Mouse (Mus musculus) CD4-positive, CD25-positive, alpha-beta regulatory T cell, adult 4 months (primary cell): Measurements from ENCODE around the gene Ptpdc1. TPM values are rescaled to one million over a fixed set of nuclear protein-coding genes. Genes with fewer than 3 reads are reported as not detected.

Source experiments
- ATAC-seq: one replicate; pipeline ENCODE4 v1.8.0; 2017
- polyA plus RNA-seq, 2 experiments: library from polyadenylated mRNA; unstranded; fragments of 100-300 nt; shearing (Covaris generic); gene quantifications; one replicate each; pipeline ENCODE4 v1.2.1; 2017

Gene Ptpdc1
- polyA plus RNA-seq, 2 experiments from 2014 or later = 0.79 to 1.6 TPM

DNA sequence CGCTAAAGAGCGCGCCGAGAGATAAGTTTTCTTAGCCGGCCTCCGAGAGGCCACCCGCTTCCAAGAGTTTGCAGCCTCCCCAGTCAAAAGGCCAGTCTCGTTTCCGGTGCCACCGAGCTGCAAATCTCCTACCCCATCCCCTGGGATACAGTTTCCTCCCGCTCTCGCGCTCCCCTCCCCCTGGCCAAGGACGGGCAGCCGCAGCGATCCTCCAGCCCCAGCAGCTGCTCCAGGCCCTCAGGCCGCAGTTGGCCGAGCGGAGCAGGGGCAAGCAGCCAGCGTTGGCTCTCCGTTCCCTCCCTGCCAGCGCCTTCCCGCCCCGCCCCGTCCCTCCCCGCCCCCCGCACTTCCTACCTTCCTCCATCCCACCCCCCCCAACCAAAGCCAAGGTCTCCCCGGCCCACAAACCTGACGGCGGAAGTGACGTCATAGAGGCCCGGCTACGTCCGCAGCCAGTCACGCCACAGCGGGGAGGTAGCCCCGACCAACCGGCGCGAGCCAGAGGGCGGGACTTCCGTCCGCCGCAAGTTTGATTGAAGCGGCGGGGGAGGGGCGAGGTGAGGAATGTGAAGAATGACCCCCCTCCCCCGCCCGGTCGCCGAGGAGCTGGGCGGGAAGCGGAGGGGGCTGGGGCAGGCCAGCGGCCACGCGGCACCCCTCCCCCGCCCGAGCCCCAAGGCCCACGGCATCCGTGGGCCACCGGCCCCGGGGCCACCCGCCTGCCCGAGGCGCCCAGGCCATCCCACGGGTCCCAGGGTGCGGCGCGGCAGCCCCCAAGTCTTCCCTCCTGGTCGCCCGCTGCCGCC, 79.8 kb downstream of the Ptpdc1 start:
- ATAC-seq = peak; percentile 74

DNA sequence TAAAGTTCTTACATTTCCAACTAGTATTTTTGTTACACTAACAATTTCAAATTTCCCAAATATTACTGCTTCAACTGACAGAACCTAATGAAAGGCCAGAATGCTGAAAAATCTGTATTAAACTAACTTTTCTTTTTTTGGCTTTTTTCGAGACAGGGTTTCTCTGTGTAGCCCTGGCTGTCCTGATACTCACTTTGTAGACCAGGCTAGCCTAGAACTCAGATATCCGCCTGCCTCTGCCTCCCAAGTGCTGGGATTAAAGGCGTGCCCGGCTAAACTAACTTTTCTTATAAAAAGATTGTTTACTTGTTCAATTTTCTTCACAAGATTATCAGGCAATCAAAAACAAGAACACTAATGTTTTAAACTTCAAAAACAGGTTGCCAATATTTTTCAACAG, 80.6 kb downstream of the Ptpdc1 start:
- ATAC-seq = no peak

DNA sequence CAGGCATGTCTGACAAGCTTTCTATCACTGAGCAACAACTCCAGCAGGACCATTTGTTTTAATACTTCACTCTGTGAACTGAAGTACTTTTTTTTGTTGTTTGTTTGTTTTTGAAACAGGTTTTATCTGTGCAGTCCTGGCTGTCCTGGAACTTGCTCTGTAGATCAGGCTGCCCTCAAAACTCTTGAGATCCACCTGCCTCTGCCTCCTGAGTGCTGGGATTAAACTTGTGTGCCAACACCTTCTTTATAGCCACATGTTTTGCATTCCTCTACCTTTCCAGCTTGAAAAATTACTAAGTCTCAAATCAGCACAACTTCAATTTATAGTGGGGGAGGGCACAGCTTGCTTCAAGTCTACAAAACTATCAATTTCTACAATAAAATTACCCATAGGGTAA, 81.1 kb downstream of the Ptpdc1 start:
- ATAC-seq = no peak

DNA sequence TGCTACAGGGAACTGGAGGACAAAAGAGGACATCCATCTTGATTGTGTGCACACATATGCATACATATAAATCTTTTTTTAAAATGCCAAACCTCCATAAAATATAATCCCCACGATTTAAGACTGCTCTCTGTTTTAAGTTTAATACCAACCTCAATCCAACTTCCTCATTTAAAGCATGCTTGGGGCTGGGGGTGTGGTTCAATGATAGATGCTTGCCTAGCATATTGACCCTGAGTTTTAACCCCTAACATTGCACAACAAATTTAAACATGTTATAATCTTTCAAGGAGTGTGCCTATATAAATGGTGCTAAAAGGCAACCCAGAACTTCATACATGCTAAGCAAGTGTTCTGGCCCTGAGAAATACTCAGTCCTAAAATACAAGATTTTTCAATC, 85.0 kb downstream of the Ptpdc1 start:
- ATAC-seq = no peak

DNA sequence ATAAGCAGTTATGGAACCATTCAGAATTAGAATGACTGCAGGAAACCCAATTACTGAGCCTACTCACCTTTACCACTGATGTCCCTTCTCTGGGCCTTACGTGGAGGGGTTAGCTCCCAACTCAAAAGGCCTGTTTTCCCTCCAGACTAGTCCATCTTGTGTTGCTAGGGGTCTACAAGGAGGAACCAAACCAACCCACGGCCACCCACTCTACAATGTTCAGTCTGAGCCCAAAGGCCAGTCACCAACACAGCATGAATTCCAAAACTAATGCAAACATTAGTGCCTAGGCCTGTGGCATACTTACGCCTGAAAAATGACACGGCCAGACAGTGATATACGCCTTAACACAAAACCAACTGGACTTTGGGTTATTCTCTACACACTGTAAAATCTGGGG, 92.0 kb downstream of the Ptpdc1 start:
- no peak for ATAC-seq

DNA sequence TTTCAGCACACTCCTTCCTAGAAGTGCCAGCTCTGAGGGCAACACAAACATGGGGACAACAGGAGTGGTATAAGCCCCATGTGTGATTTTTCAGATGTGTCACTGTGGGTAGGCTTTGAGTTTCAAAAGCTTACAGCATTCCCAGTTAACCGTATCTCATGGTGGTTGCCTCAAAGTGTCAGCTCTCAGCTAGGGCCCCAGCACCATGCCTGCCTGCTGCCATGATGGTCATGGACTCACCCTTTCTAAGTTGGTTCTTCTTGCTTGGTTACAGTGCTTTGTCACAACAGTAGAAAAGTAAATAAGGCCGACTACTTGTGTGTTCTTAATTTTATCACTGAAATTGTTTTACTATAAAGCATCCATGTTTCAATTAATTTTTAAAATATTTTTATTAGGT, 94.0 kb downstream of the Ptpdc1 start:
- ATAC-seq = no peak

DNA sequence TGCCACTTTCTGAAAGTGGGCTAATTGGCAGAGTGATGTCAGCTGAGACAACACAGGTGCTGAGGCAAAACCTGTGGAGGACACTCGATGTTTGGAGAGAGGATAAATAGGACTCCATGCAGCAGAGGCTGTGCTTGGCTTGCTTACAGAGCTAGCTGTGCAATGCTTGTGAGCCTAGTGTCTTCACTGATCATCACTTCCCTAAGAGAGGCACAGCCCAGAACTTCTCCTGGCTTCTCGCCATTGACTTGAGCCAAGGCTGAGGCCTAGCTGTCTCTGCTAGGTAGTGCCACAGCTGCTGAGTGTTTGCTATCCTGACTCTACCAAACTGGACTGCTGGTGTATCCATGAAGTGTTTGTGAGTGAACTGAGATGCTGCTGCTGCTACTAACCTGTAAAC, 94.8 kb downstream of the Ptpdc1 start:
- no peak for ATAC-seq

DNA sequence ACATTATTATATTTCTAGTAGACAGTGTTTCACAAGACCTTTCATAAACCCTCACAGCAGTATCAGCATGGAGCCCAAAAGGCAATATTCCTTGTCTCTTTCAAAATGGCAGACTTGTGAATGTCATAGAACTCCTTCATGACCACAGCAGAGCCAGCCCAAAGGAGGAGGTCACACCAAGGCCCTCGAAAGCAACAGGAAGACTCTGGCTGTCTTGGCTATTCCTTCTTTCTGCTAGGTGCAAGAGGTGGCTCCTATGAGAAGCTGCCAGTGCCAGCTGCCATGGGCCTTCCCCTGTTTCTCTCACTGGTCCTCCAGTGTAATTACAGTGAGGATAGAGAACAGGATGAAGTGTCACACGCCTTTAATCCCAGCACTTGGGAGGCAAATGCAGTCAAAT, 96.4 kb downstream of the Ptpdc1 start:
- no peak for ATAC-seq

DNA sequence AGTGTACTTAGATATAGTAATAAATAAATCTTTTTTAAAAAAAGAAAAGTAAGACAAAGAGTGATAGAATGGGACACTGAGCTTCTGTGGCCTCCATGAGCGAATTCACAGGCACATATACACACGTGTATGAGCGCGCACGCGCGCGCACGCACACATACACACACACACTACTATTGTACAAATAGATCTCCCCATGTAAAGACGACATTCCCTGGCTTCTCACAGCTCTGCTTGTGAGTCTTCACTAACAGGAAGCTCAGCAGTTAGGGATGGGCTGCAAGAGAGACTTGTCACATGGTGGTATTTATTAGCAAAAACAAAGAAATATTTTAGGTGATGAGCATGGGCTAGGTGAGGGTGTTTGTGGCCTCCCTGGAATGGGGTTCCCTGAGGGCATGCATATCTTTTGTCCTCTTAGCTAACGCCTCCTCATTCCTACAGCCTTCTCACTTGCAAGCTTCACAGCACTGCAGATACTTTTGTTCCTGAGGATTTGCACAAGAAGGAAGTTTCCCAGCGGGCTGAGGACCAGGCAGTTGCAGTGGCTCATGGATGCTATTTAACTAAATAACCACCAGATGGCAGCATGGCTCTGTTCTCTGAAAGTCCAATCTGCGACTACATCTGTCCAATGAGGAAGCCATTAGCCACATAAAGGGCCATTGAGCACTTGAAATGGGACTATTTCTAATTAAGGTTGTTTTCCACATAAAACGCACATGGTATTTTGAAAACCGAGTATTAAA, 97.2 kb downstream of the Ptpdc1 start:
- ATAC-seq = peak; percentile 94

Other genes with a start within 250 kb of the Ptpdc1 start
- gene Zfp169, start 112.2 kb downstream of the Ptpdc1 start, polyA plus RNA-seq = 10 to 100 TPM; 14.7 to 18.3 TPM
- 1 to 10 TPM; 3.5 to 4.5 TPM for gene A830005F24Rik, start 112.1 kb downstream of the Ptpdc1 start, polyA plus RNA-seq
- gene Barx1, start 37.3 kb upstream of the Ptpdc1 start, polyA plus RNA-seq = not detected
- gene Phf2, start 245.5 kb upstream of the Ptpdc1 start, polyA plus RNA-seq = 1 to 10 TPM; 2.5 to 2.9 TPM